Mouse (Mus musculus) c-Kit-positive CD71-positive TER-119-negative erythroid progenitor cells, embryonic 14.5 days (primary cell): ENCODE data around the gene Adam23.

ENCODE experiments used
- DNase-seq: peaks from one replicate; pipeline ENCODE4 v3.0.0-alpha.2; 2013; ENCODE audit warnings: low read depth

Adam23 gene

GRCm38 (mm10) chr1:63445656-63446046 is at the start of gene Adam23:
Gene Adam23, plus strand, starts transcription at chr1:63445891.
- no peak for DNase-seq

- DNase-seq: no peak
These were observed 44.6 kb upstream of the Adam23 start for GRCm38 (mm10) chr1:63401130-63401529.

- DNase-seq: peak; percentile 10
These were observed 42.1 kb upstream of the Adam23 start for GRCm38 (mm10) chr1:63403601-63404000.

- DNase-seq: no peak
These were observed 37.3 kb upstream of the Adam23 start for GRCm38 (mm10) chr1:63408344-63408743.

- peak; percentile 7 for DNase-seq
These were observed 27.2 kb upstream of the Adam23 start for GRCm38 (mm10) chr1:63418491-63418890.

DNA sequence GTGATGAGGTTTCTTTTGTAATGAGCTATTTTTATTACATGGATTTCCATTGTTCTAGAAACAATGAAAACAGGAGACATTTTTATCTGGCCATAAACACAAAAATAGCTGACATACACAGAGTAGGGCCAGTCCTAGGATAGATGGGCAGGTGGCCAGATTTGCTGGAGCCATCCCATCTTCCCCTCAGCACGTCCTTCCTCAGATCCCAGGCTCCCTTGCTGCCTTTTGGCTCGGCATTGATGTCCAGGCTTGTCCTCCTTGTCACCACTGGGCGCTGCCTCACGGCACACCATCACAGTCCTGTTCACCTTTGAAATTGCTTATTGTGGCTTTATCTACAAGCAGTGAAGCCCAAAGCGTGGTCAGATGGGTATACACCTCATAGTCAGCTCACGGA is 15.0 kb upstream of the Adam23 start:
- no peak for DNase-seq

- no peak for DNase-seq
These were observed 14.5 kb upstream of the Adam23 start for GRCm38 (mm10) chr1:63431166-63431565.

DNA sequence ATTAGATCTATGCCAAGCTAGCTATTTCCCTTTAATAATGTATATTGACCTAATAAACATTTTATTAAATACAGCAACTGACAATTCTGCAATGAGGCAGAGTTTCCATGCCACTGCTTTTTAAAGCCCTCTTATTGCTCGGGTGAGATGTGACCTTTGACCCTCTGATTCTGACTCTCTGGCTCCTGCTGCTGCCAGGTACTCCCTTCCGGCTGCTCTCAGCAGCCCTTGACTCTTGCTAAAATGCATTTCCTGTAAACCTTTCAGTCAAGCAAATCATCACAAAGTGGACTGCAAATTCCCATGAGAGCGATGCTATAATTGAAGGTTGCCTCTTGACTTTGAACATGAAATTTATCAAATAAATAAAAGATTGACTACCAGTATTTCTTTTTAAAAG is 13.8 kb upstream of the Adam23 start:
- DNase-seq: no peak

DNA sequence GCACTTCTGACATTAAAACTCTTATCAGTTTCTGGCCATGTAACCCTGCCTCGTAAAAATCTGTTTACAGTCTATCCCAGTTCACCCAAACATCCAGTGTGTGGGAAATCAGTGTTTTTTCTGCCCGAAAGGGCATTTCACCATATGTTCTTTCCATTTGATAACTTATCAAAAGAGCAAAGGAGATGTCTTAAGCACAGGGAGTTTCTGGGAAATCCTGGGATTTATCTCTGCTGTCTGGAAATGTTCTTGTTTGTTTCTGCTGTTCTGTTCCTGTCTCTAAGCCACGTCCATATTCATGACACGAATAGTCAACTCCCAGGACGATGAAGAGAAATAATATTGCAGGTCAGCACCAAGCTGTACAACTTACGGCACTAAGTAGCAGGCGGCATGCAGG is 11.6 kb upstream of the Adam23 start:
- DNase-seq: no peak

GRCm38 (mm10) chr1:63437529-63437928 is 8.2 kb upstream of the Adam23 start:
- no peak for DNase-seq

DNA sequence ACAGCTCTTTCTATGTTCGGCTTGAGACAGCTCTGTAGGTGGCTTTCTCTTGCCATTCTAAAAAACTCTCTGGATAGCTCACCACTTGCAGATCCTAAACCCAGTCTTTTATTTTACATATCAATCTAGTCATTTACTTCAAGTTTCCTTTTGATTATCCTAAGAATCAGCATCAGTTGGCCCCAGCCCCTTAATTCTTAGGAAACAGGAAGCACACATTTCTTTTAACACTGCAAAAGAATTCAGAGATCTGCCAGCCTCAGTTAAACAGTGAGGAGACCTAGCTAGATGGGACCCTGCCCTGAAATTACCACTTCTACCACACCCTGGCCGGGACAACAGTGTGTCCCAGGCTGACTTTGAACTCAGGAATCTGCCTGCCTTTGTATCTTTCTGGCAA is 3.5 kb upstream of the Adam23 start:
- DNase-seq: no peak

GRCm38 (mm10) chr1:63442616-63443015 is 3.1 kb upstream of the Adam23 start:
- DNase-seq: no peak

DNA sequence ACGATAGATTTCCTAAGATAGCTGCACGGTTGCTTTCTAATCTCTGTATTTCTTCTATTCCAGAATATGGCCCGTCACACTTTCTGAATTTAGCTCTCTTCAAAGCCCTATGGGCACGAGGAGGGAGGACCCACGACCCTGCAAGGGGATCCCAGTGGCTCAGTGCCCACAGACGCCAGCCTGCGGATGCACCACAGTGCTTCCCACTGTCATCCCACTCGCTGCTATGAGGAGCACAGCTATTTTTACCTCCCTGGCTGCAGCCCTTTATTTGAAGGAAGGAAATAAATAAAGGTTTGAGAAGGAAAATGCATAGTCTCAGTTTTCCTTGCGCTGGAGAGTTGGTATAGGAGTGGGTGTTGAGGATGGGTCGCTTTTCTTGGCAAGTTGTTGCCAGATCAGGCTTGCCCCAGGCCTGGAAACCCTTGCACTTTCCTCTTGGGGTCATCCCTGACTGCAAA is 512 bp upstream of the Adam23 start:
- no peak for DNase-seq

GRCm38 (mm10) chr1:63446047-63446704 is 485 bp downstream of the Adam23 start:
- no peak for DNase-seq

DNA sequence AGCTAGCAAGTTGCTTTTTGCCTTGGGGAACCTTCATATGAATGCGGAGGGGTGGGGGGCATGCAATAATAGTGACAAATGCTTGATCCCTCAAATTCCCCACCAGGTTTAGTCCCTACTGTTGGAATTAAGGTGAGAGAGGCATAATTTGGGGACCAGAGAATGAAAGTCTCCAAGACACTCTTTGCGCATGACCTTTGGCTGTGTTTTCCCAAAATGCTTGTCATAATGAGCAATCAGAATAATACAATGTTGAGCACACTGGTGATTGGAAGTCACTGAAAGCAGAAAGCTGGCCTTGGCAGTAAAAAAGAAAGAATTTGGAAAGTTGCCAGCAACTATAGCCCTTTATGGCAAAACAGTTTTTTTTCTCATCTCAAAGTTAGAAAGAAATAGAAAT is 1.0 kb downstream of the Adam23 start:
- DNase-seq: no peak

DNA sequence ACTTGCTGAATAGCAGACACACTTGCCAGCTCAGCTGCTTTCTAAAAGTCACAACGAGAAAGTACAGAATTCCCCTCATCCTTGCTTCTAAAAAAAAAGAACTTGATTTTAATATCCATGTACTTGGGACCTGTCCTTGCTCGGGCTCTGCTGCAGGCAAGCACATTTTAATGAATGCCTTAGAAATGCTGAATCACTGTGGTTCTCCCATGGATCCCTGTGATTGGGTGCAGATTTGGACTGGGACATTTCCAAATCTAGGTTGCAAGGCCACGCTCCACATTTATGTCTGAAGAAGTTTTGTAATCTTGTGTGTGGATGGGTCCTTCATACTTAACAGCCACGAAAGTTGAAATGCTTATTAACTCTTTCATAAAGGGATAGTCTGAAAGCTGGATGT is 4.4 kb downstream of the Adam23 start:
- DNase-seq: no peak

GRCm38 (mm10) chr1:63453332-63453887 is 7.7 kb downstream of the Adam23 start:
- DNase-seq: peak; percentile 14

DNA sequence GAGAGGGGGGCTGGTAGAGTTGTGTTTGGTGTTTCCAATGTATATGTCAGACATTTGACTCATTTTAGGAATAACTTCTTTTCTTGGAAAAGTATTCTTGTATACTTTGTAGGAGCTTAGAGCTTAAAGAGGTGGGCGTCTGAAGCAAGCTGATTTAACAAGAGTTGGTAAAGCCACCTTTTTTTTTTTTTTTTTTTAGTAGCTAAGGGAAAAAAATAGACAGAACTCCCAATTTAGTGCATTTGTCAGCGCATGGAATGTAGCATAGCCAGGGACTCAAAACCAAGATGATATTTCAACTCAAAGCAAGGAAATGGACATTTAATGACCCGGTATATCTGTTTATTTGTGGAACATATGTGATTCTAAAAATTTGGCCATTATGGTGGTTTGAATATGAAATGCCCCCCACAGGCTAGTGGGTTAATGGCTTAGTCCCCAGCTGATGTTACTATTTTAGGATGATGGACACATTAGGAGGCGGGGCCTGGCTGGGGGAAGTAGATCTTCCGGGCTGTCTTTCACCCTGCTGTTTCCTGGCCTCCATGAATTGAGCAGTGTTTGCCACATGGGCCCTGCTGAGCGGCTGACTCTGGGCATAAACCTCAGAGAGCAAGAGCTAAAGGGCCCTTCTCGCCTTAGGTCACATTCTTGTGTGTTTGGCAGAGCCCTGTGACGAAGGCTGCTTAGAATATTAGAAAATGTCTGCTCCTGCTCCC is 12.3 kb downstream of the Adam23 start:
- no peak for DNase-seq

DNA sequence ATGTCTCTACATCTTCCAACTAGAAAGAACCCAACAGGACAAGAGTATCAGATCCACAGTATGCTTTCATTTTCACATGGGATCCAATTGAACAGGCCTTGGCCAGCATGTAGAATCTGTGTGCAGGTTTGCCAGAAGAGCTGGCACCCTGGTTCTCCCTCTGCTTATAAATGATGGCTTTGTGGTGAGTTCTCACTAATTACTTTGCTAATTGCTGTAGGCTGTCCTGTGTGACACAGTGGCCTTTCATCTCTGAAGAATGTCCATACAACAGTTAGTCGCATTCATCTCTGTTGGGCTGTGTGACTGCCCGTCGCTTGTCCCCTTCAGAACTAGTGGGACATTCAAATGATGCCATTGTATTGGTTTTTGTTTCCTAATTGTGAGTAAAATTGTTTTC is 13.5 kb downstream of the Adam23 start:
- no peak for DNase-seq

DNA sequence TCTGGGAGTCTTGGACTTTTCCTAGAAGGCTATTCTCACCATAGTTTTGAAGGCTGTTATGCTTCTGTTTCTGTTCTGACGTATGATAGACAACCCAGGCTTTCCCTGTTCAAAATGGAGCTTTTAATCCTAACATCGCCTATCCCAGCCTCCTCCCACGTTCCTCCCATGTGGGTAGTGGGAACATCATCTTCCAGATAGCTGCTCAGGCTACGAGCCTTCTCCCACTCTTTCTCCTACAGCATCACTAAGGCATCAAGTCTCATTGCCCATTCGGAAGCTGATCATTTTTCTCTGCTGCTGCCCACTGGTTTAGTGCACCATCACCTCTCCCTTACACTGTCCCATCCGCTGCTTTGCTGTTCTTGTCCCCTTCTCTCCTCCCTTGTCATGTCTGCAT is 14.2 kb downstream of the Adam23 start:
- DNase-seq: no peak

DNA sequence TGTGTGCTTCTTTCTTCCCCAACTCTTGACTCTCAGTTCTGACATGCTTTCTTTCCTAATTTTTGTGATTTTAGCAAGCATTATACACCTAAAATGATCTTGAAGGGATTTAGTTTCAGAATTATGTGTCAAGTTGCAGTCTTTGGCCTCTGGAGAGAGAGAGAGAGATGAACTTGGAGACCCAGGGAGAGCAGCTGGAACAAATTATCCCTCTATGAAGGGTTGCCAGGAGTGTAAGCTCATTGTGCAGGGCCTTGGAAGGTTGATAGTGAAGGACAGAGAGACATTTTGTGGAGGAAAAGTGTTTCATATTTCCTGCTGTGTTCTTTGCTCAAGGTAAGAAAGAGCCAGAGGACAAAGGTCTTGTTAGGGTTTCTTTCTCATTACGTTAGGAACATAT is 18.8 kb downstream of the Adam23 start:
- DNase-seq: no peak

DNA sequence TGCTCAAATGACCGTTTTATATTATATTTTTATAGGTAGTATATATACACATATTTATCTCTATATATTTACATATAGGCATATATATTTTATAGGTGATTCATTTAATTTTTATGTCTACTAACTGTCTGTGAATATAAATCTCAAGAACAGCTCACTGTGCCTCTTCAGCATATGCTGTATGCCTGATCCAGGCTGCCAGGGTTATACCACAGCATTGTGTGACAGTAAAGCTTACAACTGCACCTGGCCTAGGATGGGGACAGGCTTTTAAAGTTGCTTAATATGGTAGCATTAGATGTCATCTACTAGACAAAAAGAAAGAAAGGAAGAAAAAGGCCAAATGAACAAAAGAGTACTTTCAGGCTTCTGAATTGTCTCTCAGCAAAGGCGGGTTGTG is 27.6 kb downstream of the Adam23 start:
- DNase-seq: no peak

- DNase-seq: no peak
These were observed 28.0 kb downstream of the Adam23 start for GRCm38 (mm10) chr1:63473696-63474095.

- DNase-seq: no peak
These were observed 33.3 kb downstream of the Adam23 start for GRCm38 (mm10) chr1:63478946-63479345.
